Mouse (Mus musculus): ENCODE results near the gene Hils1.
"Not testable (repeated sequence)": the region's sequence is repeated elsewhere in the genome, so short reads cannot be mapped to it uniquely, and the experiment has no call there.

Hils1 gene

DNA sequence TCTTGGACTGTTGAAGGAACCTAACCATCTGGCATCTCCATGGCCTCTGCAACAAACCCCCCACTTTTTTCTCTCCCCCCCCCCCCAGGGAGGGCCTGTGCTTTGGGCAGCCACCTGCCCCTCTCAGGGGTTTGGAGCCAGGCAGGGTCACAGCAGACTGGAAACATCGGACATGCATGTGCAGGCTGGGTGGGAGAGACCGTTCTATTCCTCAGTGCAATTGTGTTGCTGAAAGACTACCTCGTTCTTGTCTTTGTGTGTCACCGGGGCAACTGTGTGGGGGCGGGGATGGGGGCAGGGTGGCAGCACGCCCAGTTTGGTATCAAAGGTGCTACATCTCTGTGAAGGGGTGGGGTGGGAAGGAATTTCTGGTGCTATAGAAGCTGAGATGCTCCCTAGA is 15.2 kb upstream of the Hils1 start:
- no peak for DNase-seq (ENCODE audit: low spot score in 2 of 2)

DNA sequence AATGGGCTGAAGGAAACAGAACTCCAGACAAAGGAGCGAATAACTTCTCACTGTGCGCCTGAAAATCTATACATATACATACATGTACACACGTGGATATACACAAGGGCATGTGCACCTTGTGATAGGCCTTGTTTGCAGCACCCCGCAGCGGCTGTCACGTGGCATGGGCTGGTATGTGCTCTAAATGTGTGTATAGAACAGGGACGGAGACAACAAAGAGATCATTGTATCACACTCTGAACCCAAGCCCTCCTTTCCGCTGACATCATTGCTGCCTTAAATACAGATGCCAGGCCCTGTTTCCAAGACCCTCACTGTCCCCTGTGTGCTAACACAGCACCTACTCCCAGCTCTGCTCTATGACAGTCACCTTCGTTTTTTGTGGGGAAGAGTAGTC is 12.3 kb upstream of the Hils1 start:
- DNase-seq (ENCODE audit: low spot score in 2 of 2): no peak

DNA sequence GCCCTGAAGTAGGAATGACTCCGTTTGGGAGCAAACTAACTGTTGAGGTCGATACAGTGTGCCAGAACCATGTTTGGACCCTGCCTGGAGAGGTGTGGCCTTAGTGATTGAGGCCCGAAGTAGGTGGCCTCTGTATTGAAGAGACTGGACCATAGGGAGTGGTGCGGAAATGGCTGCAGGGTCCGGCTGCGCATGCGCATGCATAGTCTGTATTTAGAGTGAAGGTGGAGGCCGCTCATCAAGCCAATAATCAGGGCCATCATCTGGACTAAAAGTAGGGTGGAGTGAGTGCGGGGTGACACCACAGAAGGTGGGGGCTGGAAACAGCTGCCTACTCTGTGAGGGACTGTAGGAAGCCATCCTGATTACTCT is 9.7 kb upstream of the Hils1 start:
- no peak for DNase-seq (ENCODE audit: low spot score in 2 of 2)

DNA sequence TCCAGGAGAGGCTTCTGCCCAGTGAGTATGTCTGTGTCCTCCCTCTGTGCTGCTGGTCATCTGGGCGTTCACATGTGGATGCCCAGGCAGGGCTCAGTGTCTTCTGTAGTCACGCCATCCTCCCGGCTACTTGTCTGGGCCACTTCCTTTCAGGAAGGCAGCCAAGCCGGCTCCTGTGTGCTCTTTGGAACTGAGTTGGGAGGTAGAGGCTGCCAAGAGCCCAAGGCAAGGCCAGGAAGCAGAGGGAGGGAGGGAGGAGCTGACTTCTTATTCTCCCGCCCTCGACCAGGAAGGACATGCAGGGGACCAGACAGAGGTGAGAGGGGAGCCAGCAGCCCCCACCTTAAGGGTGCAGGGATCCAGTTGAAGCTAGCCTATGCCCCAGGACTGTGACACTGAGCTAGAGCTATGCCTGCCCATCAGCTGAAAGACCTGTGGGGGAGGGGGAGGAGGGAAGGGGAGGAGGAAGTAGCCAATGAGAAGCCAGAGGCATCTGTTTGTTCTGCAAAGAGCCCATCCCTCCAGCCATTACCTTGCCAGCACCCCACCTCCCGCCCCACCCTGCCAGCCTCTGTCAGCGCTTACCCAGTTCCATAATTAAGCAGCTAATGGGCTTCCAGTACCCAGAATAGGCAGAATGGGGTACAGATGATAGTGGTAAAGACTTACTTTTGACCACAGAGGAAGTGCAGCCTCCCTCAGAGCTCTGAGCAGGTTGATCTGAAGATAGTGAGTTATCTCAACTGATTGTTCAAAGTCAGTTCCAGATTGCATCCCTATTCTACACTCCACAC is 9.1 kb upstream of the Hils1 start:
- no peak for DNase-seq (ENCODE audit: low spot score in 2 of 2)

GRCm38 (mm10) chr11:94962534-94963101 is 4.8 kb upstream of the Hils1 start:
- no peak for DNase-seq (ENCODE audit: low spot score in 2 of 2)

GRCm38 (mm10) chr11:94968187-94968586 is 794 bp downstream of the Hils1 start:
- no peak for DNase-seq (ENCODE audit: low spot score in 2 of 2)

GRCm38 (mm10) chr11:94969709-94970108 is 2.3 kb downstream of the Hils1 start:
- not testable (repeated sequence) for DNase-seq (ENCODE audit: low spot score in 2 of 2)

DNA sequence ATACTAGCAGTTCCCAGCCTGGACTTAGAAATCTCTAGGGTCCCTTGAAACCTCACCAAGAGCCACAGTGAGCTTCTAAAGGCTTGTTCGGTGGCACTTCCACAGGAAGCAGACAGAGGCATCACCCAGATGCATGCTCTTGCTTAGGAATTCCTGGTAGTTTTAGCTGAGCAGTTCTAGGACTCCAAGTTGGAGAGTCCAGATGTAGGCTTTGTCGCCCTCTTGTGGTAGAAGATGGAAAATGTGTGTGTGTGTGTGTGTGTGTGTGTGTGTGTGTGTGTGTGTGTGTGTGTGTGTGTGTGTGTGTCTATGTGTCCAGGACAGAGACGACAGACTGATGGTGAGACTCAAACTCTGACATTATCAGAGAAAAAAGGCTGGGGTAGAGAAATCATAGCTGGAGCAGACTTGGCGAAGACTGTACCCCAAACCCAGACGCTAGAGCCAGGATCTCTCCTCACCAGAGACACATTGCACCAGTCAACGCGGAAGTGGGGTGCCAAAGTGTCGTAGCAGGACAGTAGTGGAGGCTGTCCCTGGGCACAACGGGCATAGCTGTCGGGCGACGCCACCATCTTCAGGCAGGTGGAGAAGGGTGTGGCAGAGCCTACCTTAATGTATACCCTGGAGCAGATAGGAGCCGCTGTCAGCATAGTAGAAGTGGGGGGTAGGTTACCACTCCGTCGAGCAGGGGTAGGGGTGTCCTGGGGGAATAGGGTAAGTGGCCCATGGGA is 3.0 kb downstream of the Hils1 start:
- peak in 1 of 2 experiments; percentile 64 for DNase-seq (ENCODE audit: low spot score in 2 of 2)

GRCm38 (mm10) chr11:94971895-94972615 is 4.7 kb downstream of the Hils1 start:
- no peak for DNase-seq (ENCODE audit: low spot score in 2 of 2)

DNA sequence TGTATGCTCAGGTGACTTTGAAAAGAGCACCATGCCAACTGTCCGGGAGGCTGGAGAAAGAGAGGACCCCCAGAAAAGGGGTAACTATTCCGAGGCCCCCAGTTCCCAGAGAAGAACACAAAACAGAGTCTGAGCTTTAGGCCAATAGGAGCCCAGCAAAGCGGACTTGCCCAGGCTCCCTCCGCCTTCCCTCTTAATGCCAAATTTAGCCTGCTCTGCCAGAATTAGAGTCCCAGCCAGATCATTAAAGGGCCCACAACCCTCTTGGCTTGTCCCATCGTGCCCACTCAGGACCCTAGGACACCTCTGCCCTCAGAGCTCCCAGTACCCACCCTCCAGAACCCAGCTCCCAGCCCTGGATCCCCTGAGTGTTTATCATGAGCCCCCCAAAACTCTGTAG is 5.5 kb downstream of the Hils1 start:
- DNase-seq (ENCODE audit: low spot score in 2 of 2): no peak

- DNase-seq (ENCODE audit: low spot score in 2 of 2): no peak
These were observed 5.9 kb downstream of the Hils1 start for GRCm38 (mm10) chr11:94973313-94973712.

GRCm38 (mm10) chr11:94974951-94975350 is 7.6 kb downstream of the Hils1 start:
- no peak for DNase-seq (ENCODE audit: low spot score in 2 of 2)

DNA sequence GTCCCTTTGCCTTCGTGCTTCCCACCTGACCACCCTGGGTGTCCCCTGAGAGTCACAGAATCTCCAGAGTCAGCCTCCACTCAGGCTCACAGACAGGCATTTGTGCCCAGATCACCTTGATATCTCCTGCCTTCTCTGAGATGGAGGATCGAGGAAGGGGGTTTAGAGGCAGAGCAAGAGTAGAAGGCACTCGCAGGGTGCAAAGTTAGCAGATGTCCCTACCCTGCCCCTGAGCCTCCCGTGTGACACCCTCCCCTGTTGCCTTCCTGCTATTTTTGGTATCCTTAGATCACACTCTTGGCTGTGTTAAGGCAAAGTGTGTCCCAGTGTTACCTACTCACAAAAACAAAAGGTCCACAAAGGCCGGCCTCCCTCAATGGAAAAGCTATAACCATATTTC is 8.8 kb downstream of the Hils1 start, which contains the start of gene Sgca:
TSS of gene Sgca (minus strand) at position 129 of the 400 bp plus-strand sequence.
- no peak for DNase-seq (ENCODE audit: low spot score in 2 of 2)

DNA sequence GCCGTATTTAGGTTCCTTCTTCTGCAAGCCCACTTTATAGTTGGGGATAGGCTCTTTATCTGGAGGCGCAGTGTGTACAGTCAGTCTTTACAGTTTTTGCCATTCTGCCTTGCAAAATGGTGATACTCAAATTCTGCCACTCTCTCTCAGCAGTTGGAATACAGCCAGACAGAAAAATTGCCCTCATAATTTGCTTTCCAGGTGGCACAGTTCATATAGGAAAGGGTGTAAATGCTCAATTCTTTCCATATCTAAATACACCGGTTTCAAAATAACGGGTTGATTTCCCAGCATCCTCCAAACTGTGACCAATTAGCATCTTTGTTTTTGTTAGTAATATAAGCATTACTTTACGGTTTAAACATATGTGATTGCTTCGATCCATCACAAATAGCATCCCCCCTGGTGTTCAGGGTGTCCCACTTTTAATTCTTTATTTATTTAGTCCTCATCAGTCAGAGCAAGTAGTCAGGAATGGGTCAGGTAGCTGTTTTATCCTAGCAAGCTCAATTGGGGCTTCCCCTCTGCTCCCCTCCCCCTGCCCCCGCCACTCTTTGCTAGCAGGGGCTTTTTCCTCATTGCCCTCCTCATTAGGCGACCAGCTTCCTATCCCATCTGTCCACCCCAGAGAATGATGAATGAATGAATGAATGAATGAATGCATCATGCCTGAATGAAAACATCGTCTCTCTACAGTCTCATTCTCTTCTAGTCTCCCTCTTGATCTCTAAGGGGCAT is 11.0 kb downstream of the Hils1 start:
- DNase-seq (ENCODE audit: low spot score in 2 of 2): no peak

- peak; percentile 87 to 96 for DNase-seq (ENCODE audit: low spot score in 2 of 2)
These were observed 11.6 kb downstream of the Hils1 start for GRCm38 (mm10) chr11:94978947-94979346.

DNA sequence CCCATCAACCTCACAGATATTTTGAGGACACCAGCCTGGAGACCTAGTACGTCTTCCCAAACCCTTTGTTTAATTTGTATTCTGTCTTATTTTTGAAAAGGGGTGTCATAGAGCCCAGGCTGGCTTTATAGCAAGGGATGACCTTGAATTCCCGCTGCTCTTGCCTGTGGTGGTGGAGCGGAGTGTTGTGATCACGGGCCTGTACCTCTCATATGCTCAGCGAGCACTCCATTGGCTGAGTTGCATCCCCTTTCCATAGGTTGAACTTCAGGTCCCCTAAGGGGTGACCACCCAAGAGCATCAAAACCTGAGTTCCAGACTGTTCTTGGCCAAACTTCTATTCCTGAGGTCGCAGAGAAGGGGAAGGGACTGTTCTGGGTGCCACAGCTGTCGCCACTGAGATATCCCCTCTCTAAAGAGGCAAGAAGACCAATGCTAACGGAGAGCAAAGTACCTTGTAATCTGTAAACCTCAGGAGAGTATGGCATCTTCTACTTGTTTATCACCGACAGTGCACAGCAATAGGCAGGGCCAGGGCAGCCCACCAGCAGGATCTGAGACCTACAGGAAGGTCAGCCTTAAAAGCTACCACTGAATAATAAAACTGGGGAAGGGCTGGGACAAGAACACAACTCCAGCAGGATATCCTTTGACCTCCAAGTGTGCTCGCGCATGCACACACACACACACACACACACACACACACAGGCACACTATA is 12.2 kb downstream of the Hils1 start:
- no peak for DNase-seq (ENCODE audit: low spot score in 2 of 2)

DNA sequence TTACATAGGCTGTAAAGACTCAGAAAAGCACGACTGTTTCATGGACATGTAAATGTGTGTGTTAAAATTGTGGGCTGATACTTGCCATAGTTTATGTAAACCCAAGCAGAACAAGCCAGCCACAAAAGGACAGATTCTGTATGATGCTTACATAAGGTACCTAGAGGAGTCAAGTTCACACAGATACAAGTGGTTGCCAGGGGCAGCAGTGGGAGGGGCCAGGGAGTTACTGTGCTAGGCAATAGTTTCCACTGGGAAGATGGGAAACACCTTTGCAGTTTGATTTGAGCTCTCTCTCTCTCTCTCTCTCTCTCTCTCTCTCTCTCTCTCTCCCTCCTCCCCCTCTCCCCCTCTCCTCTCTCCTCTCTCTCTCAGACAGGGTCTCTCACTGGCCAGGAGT is 17.7 kb downstream of the Hils1 start:
- DNase-seq (ENCODE audit: low spot score in 2 of 2): no peak

GRCm38 (mm10) chr11:94985822-94986221 is 18.4 kb downstream of the Hils1 start:
- DNase-seq (ENCODE audit: low spot score in 2 of 2): no peak

- no peak for DNase-seq (ENCODE audit: low spot score in 2 of 2)
These were observed 19.0 kb downstream of the Hils1 start for GRCm38 (mm10) chr11:94986435-94986834.

DNA sequence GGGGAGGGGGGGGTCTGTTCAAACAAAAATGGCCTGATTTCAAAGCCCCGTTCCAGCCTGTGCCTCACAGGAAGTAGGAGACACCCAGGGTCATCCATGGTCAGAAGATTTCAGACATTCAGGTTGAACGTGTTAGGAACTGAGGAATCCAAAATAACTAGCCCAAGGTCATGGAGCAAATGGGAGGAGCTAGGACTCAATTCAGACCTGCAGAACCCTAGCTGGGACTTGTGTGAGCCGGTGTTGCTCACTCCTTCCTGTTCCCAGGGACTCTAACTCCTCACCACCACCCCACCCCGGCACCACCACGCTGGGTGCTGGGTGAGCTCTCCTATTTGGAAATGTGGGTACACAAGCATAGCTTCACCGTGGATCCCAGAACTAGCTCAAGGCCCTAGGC is 19.9 kb downstream of the Hils1 start:
- DNase-seq (ENCODE audit: low spot score in 2 of 2): no peak

DNA sequence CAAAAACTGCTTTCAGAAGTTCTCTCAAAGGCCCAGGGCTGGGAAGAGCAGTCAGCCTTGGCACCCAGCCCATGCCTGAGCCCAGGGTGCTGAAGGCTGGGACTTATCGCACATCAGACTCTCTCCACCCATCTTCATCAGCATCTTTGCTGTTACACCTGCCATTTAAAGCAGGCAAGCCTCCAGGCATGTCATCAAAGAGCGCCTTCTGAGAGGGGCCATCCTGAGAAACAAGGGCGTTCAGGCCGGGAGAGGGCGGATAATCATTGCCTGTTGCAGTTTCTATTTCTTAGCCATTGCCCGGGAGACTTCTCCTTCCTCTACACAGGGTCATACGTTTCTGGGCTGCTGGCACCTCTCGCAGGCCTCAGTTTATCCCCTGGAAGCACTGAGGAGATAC is 20.5 kb downstream of the Hils1 start:
- DNase-seq (ENCODE audit: low spot score in 2 of 2): no peak
